Mouse (Mus musculus) kidney, embryonic 16.5 days (tissue): ENCODE results near the gene Gm49354. TPM values are rescaled to one million over a fixed set of nuclear protein-coding genes. Genes with fewer than 3 reads are reported as not detected.
"Not testable (repeated sequence)": the region's sequence is repeated elsewhere in the genome, so short reads cannot be mapped to it uniquely, and the experiment has no call there.

Source experiments
- ATAC-seq: fragments of 200-750 bp; cut with Nextera tagmentation; 2 replicates; pipeline ENCODE4 v1.8.0; 2017; ENCODE audit warnings: moderate TSS enrichment; ENCODE audit not compliant: low FRiP score, low TSS enrichment
- H3K27ac ChIP-seq: fragments of 300-500 bp; sonication (generic); 2 replicates; pipeline ENCODE4 v1.5.1; 2014; ENCODE audit warnings: low read length
- H3K27me3 ChIP-seq: fragments of 300-500 bp; sonication (generic); 2 replicates; pipeline ENCODE4 v1.6.1; 2014; ENCODE audit warnings: low read length, control low read depth, mixed read lengths; ENCODE audit not compliant: insufficient read depth
- H3K36me3 ChIP-seq: fragments of 300-500 bp; sonication (generic); 2 replicates; pipeline ENCODE4 v1.6.1; 2014; ENCODE audit warnings: low read length, control low read depth, mixed read lengths; ENCODE audit not compliant: insufficient read depth
- H3K4me1 ChIP-seq: fragments of 300-500 bp; sonication (generic); 2 replicates; pipeline ENCODE4 v1.6.1; 2014; ENCODE audit warnings: low read length, control low read depth, mixed read lengths; ENCODE audit not compliant: insufficient read depth
- H3K4me2 ChIP-seq: fragments of 300-500 bp; sonication (generic); replicated peaks from 2 replicates; pipeline ENCODE4 v1.6.1; 2014; ENCODE audit warnings: low read depth, low read length
- H3K4me3 ChIP-seq: fragments of 300-500 bp; sonication (generic); 2 replicates; pipeline ENCODE4 v1.5.1; 2014; ENCODE audit warnings: mild to moderate bottlenecking, low read length
- H3K9ac ChIP-seq: fragments of 300-500 bp; sonication (generic); replicated peaks from 2 replicates; pipeline ENCODE4 v1.6.1; 2014; ENCODE audit warnings: low read length
- H3K9me3 ChIP-seq: fragments of 300-500 bp; sonication (generic); 2 replicates; pipeline ENCODE4 v1.6.1; 2016; ENCODE audit warnings: low read length, control low read depth
- WGBS: fragments of 180-500 bp; shearing (Covaris S2); extraction: QIAGEN DNeasy Blood & Tissue Kit; methylation state at CpG from one replicate; pipeline ENCODE4 v1.1.7; 2014; 5-methylcytosine and 5-hydroxymethylcytosine counted together
- polyA plus RNA-seq: library from polyadenylated mRNA; unstranded; fragments of >200 nt; fragmentation: Nextera tagmentation; extraction: Ambion mirVana; gene quantifications from 2 replicates; pipeline ENCODE4 v1.2.1, GENCODE M21; 2015

Gene Gm49354
- polyA plus RNA-seq, 1 experiment from 2014 or later, result not detected

DNA sequence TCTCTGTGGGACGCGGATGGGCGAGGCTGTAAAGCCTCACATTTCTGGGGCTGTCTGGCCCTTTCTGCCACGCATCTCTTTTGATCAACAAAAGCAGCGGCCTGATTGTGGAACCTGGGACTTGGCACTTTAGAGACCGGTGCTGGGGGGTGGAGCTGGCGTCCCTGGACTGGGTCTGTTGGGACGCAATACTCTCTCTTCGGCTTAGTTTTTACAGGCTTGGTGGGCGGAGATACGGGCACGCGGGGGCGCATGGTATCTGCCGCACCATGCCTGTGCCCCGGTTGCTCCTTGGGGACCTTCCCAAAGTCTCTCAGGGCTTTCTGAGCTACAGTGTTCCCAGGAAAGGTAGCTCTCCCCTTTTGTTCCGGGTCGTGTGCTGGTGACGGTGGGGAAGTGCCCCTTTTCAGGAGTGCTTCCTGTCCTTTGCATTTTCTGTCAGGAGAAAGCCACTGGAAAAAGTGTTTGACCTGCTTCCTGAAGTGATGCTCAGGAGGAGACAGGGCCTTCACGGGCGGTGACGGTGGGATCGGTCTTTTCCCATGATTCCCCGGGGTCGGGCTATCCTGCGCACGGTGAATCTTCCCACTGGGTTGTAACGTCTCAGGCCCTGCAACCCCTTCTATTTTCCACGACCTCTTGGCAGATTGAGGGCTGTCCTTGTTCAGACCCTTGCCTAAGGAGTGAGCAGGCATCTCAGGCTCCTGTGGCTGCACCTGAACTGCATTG, 55.7 kb downstream of the Gm49354 start:
- H3K36me3 ChIP-seq, result no peaks in the 10 kb centered on the region
- H3K4me2 ChIP-seq, result peak overlapping the region; percentile 44
- H3K9ac ChIP-seq, result peak overlapping the region; percentile 50; the same call in 1 of the 2 replicates
- 29% methylated on average over 29 of the region's 29 CpGs for WGBS
- 0 out of 2 replicates have a peak, but pooled peaks cover 5% of the 10 kb centered on the region for H3K4me1 ChIP-seq
- no peak overlapping the region for H3K27ac ChIP-seq
- H3K4me3 ChIP-seq, result peak overlapping the region; percentile 7; the same call in 1 of the 2 replicates
- H3K9me3 ChIP-seq, result no peaks in the 10 kb centered on the region
- no peaks in the 10 kb centered on the region for H3K27me3 ChIP-seq
- no peak for ATAC-seq

DNA sequence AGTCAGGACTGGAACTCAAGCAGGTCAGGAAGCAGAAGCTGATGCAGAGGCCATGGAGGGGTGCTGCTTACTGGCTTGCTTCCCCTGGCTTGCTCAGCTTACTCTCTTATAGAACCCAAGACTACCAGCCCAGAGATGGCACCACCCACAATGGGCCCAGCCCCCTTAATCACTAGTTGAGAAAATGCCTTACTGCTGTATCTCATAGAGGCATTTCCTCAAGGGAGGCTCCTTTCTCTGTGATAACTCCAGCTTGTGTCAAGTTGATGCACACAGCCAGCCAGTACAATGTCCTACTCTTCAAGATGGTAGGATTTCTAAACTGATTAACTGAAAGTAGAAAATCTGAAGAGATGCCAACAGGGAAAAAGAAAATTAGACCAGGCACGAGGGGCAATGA, 60.0 kb downstream of the Gm49354 start:
- not testable (repeated sequence) for H3K9me3 ChIP-seq, H3K4me1 ChIP-seq, H3K27me3 ChIP-seq, H3K27ac ChIP-seq, H3K4me2 ChIP-seq, H3K36me3 ChIP-seq, ATAC-seq, H3K9ac ChIP-seq, H3K4me3 ChIP-seq
- 87% methylated on average over 1 of the region's 1 CpGs for WGBS

DNA sequence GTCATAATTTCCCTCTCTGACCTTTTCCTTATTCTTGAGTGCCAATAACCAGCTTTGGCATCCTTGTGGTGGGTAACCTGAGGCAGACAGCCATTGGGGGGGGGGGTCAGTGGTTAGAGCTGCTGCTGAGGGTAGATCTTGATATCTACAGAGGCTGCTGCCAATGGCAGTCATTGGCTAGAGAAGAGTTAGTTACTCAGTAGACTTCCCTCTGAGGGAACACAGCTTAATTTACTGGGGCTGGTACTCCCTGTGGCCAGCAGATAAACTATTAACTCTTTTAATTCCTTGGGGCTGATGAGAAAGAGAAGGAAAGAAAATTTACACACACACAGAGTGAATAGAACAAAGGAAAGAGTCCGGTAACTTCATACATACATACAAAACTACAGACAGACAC, 62.6 kb downstream of the Gm49354 start:
- Histone ChIP-seq H3K27ac (no peak overlapping the region), H3K4me2 (no peak overlapping the region), H3K4me1 (no peaks in the 10 kb centered on the region), H3K9me3 (no peaks in the 10 kb centered on the region), H3K4me3 (no peak overlapping the region), H3K27me3 (no peaks in the 10 kb centered on the region), H3K9ac (no peak overlapping the region), H3K36me3 (no peaks in the 10 kb centered on the region)
- 60% methylated on average over 1 of the region's 1 CpGs for whole genome bisulfite sequencing
- no peak for ATAC-seq

DNA sequence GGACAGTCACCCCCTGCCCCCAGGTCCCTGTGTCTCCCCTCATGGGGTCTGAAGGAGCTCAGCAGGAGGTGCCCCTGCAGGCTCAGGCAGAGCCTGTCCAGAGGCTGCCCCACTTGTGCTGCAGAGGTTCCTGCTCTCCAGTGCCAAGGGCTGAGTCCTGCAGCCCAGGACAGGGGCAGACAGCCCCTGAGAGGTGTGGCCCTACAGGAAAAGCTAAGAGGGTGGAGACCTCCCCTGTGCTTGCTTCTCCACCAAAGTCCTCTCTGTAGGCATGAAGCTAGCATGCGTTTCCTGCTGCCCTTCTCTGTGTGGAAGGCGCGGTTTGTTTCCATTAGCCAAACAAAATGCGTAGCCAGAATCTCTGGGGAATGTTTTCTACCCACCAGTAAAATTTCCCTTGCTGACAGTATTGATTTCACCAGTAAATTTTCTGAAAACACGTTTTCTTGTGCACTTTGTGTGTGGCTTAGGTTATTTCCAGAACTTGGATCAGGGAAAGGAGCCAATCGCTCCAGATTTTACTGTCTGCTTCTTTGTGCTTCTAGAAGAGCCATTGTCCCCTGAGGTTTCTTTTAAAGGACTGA, 63.1 kb downstream of the Gm49354 start:
- not testable (repeated sequence) for H3K36me3 ChIP-seq, H3K4me2 ChIP-seq, H3K27ac ChIP-seq, H3K4me3 ChIP-seq, H3K4me1 ChIP-seq, H3K9me3 ChIP-seq, H3K9ac ChIP-seq, H3K27me3 ChIP-seq
- ATAC-seq, result peak; percentile 57
- 33% methylated on average over 6 of the region's 6 CpGs for WGBS

DNA sequence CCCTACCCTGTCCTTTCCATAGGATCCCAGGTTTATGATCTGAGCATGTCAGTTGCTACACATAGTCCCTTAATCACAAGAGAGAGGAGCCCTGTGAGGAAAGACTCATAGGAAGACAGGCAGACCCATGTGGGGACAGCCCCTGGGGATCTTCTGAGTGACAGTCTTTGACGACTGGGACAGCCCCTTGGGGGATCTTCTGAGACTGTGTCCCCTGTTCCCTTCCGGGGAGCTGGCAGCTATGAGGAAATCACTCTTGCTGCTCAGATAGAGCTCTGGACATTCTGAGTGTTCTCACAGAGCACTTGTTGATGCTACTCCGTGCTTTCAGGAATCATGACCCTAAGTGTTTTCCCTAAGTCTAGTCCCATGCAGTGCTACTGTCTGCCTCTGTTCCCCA, 68.3 kb downstream of the Gm49354 start:
- Histone ChIP-seq H3K9me3 (no peaks in the 10 kb centered on the region), H3K27me3 (no peaks in the 10 kb centered on the region)
- ATAC-seq, result no peak

DNA sequence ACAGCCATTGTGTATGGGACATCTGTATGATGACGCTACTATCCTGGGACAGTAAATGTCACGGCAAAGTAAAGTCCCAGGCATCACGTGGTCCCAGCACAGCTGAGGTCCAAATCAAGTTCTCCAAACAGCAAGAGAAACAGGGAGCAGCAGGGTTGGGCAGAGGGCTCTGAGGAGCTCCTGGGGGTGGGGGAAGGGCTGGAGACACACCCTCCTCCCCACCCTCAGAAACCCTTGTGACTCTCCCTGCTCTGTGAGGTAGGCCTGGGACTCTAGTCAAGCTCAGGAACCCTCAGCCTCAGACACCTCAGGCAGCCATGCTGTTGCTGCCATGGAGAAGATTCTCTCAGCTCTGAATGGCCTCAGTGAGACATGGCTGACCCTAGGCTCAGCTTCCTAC, 70.1 kb downstream of the Gm49354 start, which contains the start of gene Spata31d1b:
TSS of gene Spata31d1b (plus strand) at position 301 of the 400 bp plus-strand sequence.
- not testable (repeated sequence) for H3K27ac ChIP-seq, H3K4me1 ChIP-seq, H3K4me2 ChIP-seq, H3K36me3 ChIP-seq, H3K27me3 ChIP-seq, H3K9ac ChIP-seq, H3K4me3 ChIP-seq, ATAC-seq, H3K9me3 ChIP-seq
- 72% methylated on average over 3 of the region's 3 CpGs for WGBS

More for the DNA sequence above, 68.3 kb downstream of the Gm49354 start:
- no peak overlapping the region for H3K4me2 ChIP-seq
- no peak overlapping the region for H3K27ac ChIP-seq
- no peaks in the 10 kb centered on the region for H3K4me1 ChIP-seq
- 51% methylated on average over 3 of the region's 3 CpGs for WGBS
- no peak overlapping the region for H3K9ac ChIP-seq
- no peak overlapping the region for H3K4me3 ChIP-seq
- no peaks in the 10 kb centered on the region for H3K36me3 ChIP-seq

DNA sequence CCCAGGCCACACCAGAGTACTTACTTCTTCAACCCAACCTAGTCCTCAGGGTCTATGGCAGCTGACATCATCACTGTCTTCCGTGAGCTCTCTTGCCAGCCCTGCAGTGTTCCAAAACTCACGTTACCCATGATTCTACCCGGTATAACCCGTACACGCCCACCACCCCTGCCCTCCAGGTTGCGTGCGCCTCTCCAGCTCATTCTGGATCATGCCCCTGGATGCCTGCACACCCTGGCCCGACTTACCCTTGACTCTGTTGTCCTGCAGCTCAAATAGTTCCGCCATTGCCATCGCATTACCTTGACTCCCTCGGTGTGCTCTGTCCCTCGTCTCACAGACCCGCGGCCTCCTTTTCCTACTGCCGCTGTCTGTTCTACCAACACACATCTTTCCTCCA, 71.8 kb downstream of the Gm49354 start, which contains the start of gene Spata31d1a:
TSS of gene Spata31d1a (minus strand) at position 101 of the 400 bp plus-strand sequence.
- Histone ChIP-seq H3K36me3 (no peaks in the 10 kb centered on the region), H3K4me2 (no peak within 1 kb of the TSS), H3K9me3 (no peaks in the 10 kb centered on the region), H3K27ac (no peak within 1 kb of the TSS), H3K9ac (no peak within 1 kb of the TSS), H3K27me3 (no peaks in the 10 kb centered on the region), H3K4me1 (no peaks in the 10 kb centered on the region), H3K4me3 (no peak within 1 kb of the TSS)
- 91% methylated on average over 15 of the region's 15 CpGs for WGBS
- no peak for ATAC-seq

Other genes with a start within 250 kb of the Gm49354 start
- gene Agtpbp1, start 197.0 kb downstream of the Gm49354 start, polyA plus RNA-seq, result 12.8 and 13.3 TPM in 2 replicates
- 105 and 109 TPM in 2 replicates for gene Naa35, start 197.0 kb downstream of the Gm49354 start, polyA plus RNA-seq
- 39.6 and 40.1 TPM in 2 replicates for gene Golm1, start 106.4 kb downstream of the Gm49354 start, polyA plus RNA-seq
- gene 4921517D22Rik, start 88.1 kb downstream of the Gm49354 start, polyA plus RNA-seq, result not detected in 2 replicates
- not detected in 2 replicates for gene Spata31d1a, start 71.9 kb downstream of the Gm49354 start, polyA plus RNA-seq
- gene Spata31d1b, start 70.0 kb downstream of the Gm49354 start, polyA plus RNA-seq, result not detected in 2 replicates
- not detected in 2 replicates for gene Spata31d1d, start 50.5 kb downstream of the Gm49354 start, polyA plus RNA-seq
- not detected in 2 replicates for gene 1700014D04Rik, start 35.5 kb downstream of the Gm49354 start, polyA plus RNA-seq
- gene Isca1, start 12.4 kb downstream of the Gm49354 start, polyA plus RNA-seq, result 142 and 150 TPM in 2 replicates
- gene Tut7, start 40.9 kb upstream of the Gm49354 start, polyA plus RNA-seq, result 43.0 and 47.2 TPM in 2 replicates